Mouse (Mus musculus) liver, embryonic 12.5 days (tissue): Measurements from ENCODE around the gene Tmem130. TPM values are rescaled to one million over a fixed set of nuclear protein-coding genes. Genes with fewer than 3 reads are reported as not detected.

Experiments
- ATAC-seq: fragments of 200-750 bp; cut with Nextera tagmentation; 2 replicates; pipeline ENCODE4 v1.8.0; 2017; ENCODE audit warnings: moderate number of reproducible peaks, mild to moderate bottlenecking, moderate library complexity
- H3K27ac ChIP-seq: fragments of 300-500 bp; sonication (generic); 2 replicates; pipeline ENCODE4 v1.5.1; 2016; ENCODE audit warnings: mild to moderate bottlenecking
- H3K27me3 ChIP-seq: fragments of 300-500 bp; sonication (generic); replicated peaks from 2 replicates; pipeline ENCODE4 v1.6.1; 2016; ENCODE audit warnings: mild to moderate bottlenecking, moderate library complexity
- H3K36me3 ChIP-seq: fragments of 300-500 bp; sonication (generic); 2 replicates; pipeline ENCODE4 v1.6.1; 2016; ENCODE audit warnings: mild to moderate bottlenecking, moderate library complexity
- H3K4me1 ChIP-seq: fragments of 300-500 bp; sonication (generic); 2 replicates; pipeline ENCODE4 v1.6.1; 2016
- H3K4me2 ChIP-seq: fragments of 300-500 bp; sonication (generic); 2 replicates; pipeline ENCODE4 v1.6.1; 2016; ENCODE audit warnings: mild to moderate bottlenecking, moderate library complexity
- H3K4me3 ChIP-seq: fragments of 300-500 bp; sonication (generic); 2 replicates; pipeline ENCODE4 v1.5.1; 2016; ENCODE audit warnings: mild to moderate bottlenecking, moderate library complexity
- H3K9ac ChIP-seq: fragments of 300-500 bp; sonication (generic); 2 replicates; pipeline ENCODE4 v1.6.1; 2016; ENCODE audit warnings: mild to moderate bottlenecking, moderate library complexity
- H3K9me3 ChIP-seq: fragments of 300-500 bp; sonication (generic); replicated peaks from 2 replicates; pipeline ENCODE4 v1.6.1; 2016; ENCODE audit warnings: mild to moderate bottlenecking, moderate library complexity
- WGBS: fragments of 180-500 bp; shearing (Covaris S2); methylation state at CpG from one replicate; pipeline ENCODE4 v1.1.7; 2016; ENCODE audit not compliant: insufficient replicate concordance; 5-methylcytosine and 5-hydroxymethylcytosine counted together
- polyA plus RNA-seq: library from polyadenylated mRNA; unstranded; fragments of >200 nt; fragmentation: Nextera tagmentation; extraction: Ambion mirVana; gene quantifications from 2 replicates; pipeline ENCODE4 v1.2.1, GENCODE M21; 2016

Tmem130 gene
- polyA plus RNA-seq, 1 experiment from 2014 or later, result 0.31 TPM

GRCm38 (mm10) chr5:144728237-144728636 lies 33.4 kb downstream of the Tmem130 start:
- Histone ChIP-seq H3K4me3 (no peak overlapping the region), H3K36me3 (no peaks in the 10 kb centered on the region), H3K9ac (no peak overlapping the region), H3K27ac (no peak overlapping the region), H3K9me3 (no peaks in the 10 kb centered on the region), H3K4me2 (no peak overlapping the region), H3K27me3 (peaks cover 16% of the 10 kb centered on the region; the same call in 1 of the 2 replicates), H3K4me1 (no peaks in the 10 kb centered on the region)
- 38% methylated on average over 5 of the region's 5 CpGs for WGBS
- no peak for ATAC-seq

- no peaks in the 10 kb centered on the region for H3K4me1 ChIP-seq
- H3K9me3 ChIP-seq, result no peaks in the 10 kb centered on the region
- no peak overlapping the region for H3K27ac ChIP-seq
- H3K4me3 ChIP-seq, result no peak overlapping the region
- no peak overlapping the region for H3K9ac ChIP-seq
- WGBS, result 8% methylated on average over 9 of the region's 9 CpGs
- H3K4me2 ChIP-seq, result no peak overlapping the region
- ATAC-seq, result no peak
- peaks cover 16% of the 10 kb centered on the region; the same call in 1 of the 2 replicates for H3K27me3 ChIP-seq
- no peaks in the 10 kb centered on the region for H3K36me3 ChIP-seq
Measured at GRCm38 (mm10) chr5:144727119-144727518, 34.5 kb downstream of the Tmem130 start.

- Histone ChIP-seq H3K27me3 (peaks cover 16% of the 10 kb centered on the region; the same call in 1 of the 2 replicates), H3K27ac (no peak overlapping the region), H3K4me3 (no peak overlapping the region), H3K4me1 (no peaks in the 10 kb centered on the region), H3K4me2 (no peak overlapping the region), H3K36me3 (no peaks in the 10 kb centered on the region), H3K9ac (no peak overlapping the region), H3K9me3 (no peaks in the 10 kb centered on the region)
- WGBS, result 59% methylated on average over 3 of the region's 3 CpGs
- no peak for ATAC-seq
Measured at GRCm38 (mm10) chr5:144725554-144725953, 36.1 kb downstream of the Tmem130 start.

GRCm38 (mm10) chr5:144724926-144725325 lies 36.7 kb downstream of the Tmem130 start:
- no peaks in the 10 kb centered on the region for H3K36me3 ChIP-seq
- no peak overlapping the region for H3K27ac ChIP-seq
- H3K4me2 ChIP-seq, result no peak overlapping the region
- H3K9me3 ChIP-seq, result no peaks in the 10 kb centered on the region
- WGBS, result 49% methylated on average over 2 of the region's 2 CpGs
- H3K27me3 ChIP-seq, result peaks cover 16% of the 10 kb centered on the region; the same call in 1 of the 2 replicates
- no peak overlapping the region for H3K4me3 ChIP-seq
- H3K9ac ChIP-seq, result no peak overlapping the region
- ATAC-seq, result no peak
- H3K4me1 ChIP-seq, result no peaks in the 10 kb centered on the region

- H3K4me3 ChIP-seq, result no peak overlapping the region
- 79% methylated on average over 4 of the region's 4 CpGs for WGBS
- H3K9ac ChIP-seq, result no peak overlapping the region
Measured at GRCm38 (mm10) chr5:144720281-144720680, 41.3 kb downstream of the Tmem130 start.

GRCm38 (mm10) chr5:144719781-144720180 lies 41.8 kb downstream of the Tmem130 start:
- Histone ChIP-seq H3K36me3 (no peaks in the 10 kb centered on the region), H3K9me3 (no peaks in the 10 kb centered on the region), H3K27me3 (no peaks in the 10 kb centered on the region), H3K4me2 (no peak overlapping the region), H3K9ac (no peak overlapping the region), H3K4me3 (no peak overlapping the region), H3K27ac (no peak overlapping the region), H3K4me1 (no peaks in the 10 kb centered on the region)
- ATAC-seq, result no peak
- WGBS, result 59% methylated on average over 6 of the region's 6 CpGs

More at GRCm38 (mm10) chr5:144720281-144720680, 41.3 kb downstream of the Tmem130 start:
- Histone ChIP-seq H3K4me2 (no peak overlapping the region), H3K27me3 (no peaks in the 10 kb centered on the region), H3K9me3 (no peaks in the 10 kb centered on the region), H3K27ac (no peak overlapping the region), H3K4me1 (no peaks in the 10 kb centered on the region), H3K36me3 (no peaks in the 10 kb centered on the region)
- no peak for ATAC-seq

- no peaks in the 10 kb centered on the region for H3K36me3 ChIP-seq
- H3K4me3 ChIP-seq, result no peak overlapping the region
- no peak overlapping the region for H3K4me2 ChIP-seq
- H3K9ac ChIP-seq, result no peak overlapping the region
- no peaks in the 10 kb centered on the region for H3K27me3 ChIP-seq
- H3K9me3 ChIP-seq, result no peaks in the 10 kb centered on the region
- no peak for ATAC-seq
- 42% methylated on average over 6 of the region's 6 CpGs for WGBS
- no peak overlapping the region for H3K27ac ChIP-seq
- H3K4me1 ChIP-seq, result no peaks in the 10 kb centered on the region
Measured at GRCm38 (mm10) chr5:144717186-144717585, 44.4 kb downstream of the Tmem130 start.

- no peak for ATAC-seq
- Histone ChIP-seq H3K9me3 (no peaks in the 10 kb centered on the region), H3K27me3 (no peaks in the 10 kb centered on the region), H3K4me1 (no peaks in the 10 kb centered on the region), H3K9ac (no peak overlapping the region), H3K36me3 (no peaks in the 10 kb centered on the region), H3K4me2 (no peak overlapping the region), H3K4me3 (no peak overlapping the region), H3K27ac (no peak overlapping the region)
- WGBS, result 76% methylated on average over 10 of the region's 10 CpGs
Measured at GRCm38 (mm10) chr5:144713371-144713770, 48.2 kb downstream of the Tmem130 start.

GRCm38 (mm10) chr5:144707603-144708002 lies 54.0 kb downstream of the Tmem130 start:
- Histone ChIP-seq H3K4me2 (no peak overlapping the region), H3K9me3 (no peaks in the 10 kb centered on the region), H3K9ac (no peak overlapping the region), H3K4me1 (no peaks in the 10 kb centered on the region), H3K27me3 (no peaks in the 10 kb centered on the region), H3K27ac (no peak overlapping the region), H3K36me3 (no peaks in the 10 kb centered on the region), H3K4me3 (no peak overlapping the region)
- WGBS, result 73% methylated on average over 6 of the region's 6 CpGs
- no peak for ATAC-seq

GRCm38 (mm10) chr5:144703464-144704368 lies 57.9 kb downstream of the Tmem130 start:
- Histone ChIP-seq H3K9me3 (peaks cover 8% of the 10 kb centered on the region; the same call in 1 of the 2 replicates), H3K36me3 (no peaks in the 10 kb centered on the region), H3K9ac (no peak overlapping the region), H3K27ac (no peak overlapping the region), H3K27me3 (no peaks in the 10 kb centered on the region), H3K4me1 (no peaks in the 10 kb centered on the region), H3K4me2 (no peak overlapping the region), H3K4me3 (no peak overlapping the region)
- no peak for ATAC-seq
- 72% methylated on average over 20 of the region's 20 CpGs for WGBS

- Histone ChIP-seq H3K4me2 (no peak overlapping the region), H3K4me1 (no peaks in the 10 kb centered on the region), H3K27ac (no peak overlapping the region), H3K9ac (no peak overlapping the region), H3K27me3 (no peaks in the 10 kb centered on the region), H3K4me3 (no peak overlapping the region), H3K36me3 (no peaks in the 10 kb centered on the region), H3K9me3 (peaks cover 8% of the 10 kb centered on the region; the same call in 1 of the 2 replicates)
- WGBS, result 54% methylated on average over 8 of the region's 8 CpGs
- ATAC-seq, result no peak
Measured at GRCm38 (mm10) chr5:144695289-144696060, 66.1 kb downstream of the Tmem130 start.

- Histone ChIP-seq H3K4me2 (no peak overlapping the region), H3K4me1 (no peaks in the 10 kb centered on the region), H3K4me3 (no peak overlapping the region), H3K9me3 (no peaks in the 10 kb centered on the region), H3K36me3 (no peaks in the 10 kb centered on the region), H3K9ac (no peak overlapping the region), H3K27ac (no peak overlapping the region), H3K27me3 (no peaks in the 10 kb centered on the region)
- 60% methylated on average over 4 of the region's 4 CpGs for WGBS
- ATAC-seq, result no peak
Measured at GRCm38 (mm10) chr5:144694161-144694560, 67.5 kb downstream of the Tmem130 start.
